Mouse (Mus musculus) spleen, adult 12 weeks (tissue): ENCODE results near the gene 1700008P02Rik.
"Not testable (repeated sequence)": the region's sequence is repeated elsewhere in the genome, so short reads cannot be mapped to it uniquely, and the experiment has no call there.

ENCODE experiments used
- DNase-seq: peaks from one replicate; pipeline ENCODE4 v3.0.0; 2022; ENCODE audit warnings: low spot score

Gene 1700008P02Rik

GRCm38 (mm10) chr3:6620343-6620742 lies at the start of gene 1700008P02Rik:
Gene 1700008P02Rik (minus strand): TSS chr3:6620443.
- no peak for DNase-seq

GRCm38 (mm10) chr3:6649411-6649810 lies 29.2 kb upstream of the 1700008P02Rik start:
- no peak for DNase-seq

- DNase-seq = not testable (repeated sequence)
Observed at GRCm38 (mm10) chr3:6638151-6638550, 17.9 kb upstream of the 1700008P02Rik start.

GRCm38 (mm10) chr3:6634256-6634655 lies 14.0 kb upstream of the 1700008P02Rik start:
- no peak for DNase-seq

GRCm38 (mm10) chr3:6617881-6618280 lies 2.4 kb downstream of the 1700008P02Rik start:
- no peak for DNase-seq
